Mouse (Mus musculus): ENCODE measurements around the gene Rhox2g. TPM values are rescaled to one million over a fixed set of nuclear protein-coding genes. Genes with fewer than 3 reads are reported as not detected.
"Not testable (repeated sequence)": the region's sequence is repeated elsewhere in the genome, so short reads cannot be mapped to it uniquely, and the experiment has no call there.

Gene Rhox2g
- polyA plus RNA-seq (2012; fragmentation: generic; extraction: Trizol), result not detected
- long read RNA-seq, experiment 1, result 0 reads
- long read RNA-seq, experiment 2, result 0 reads

DNA sequence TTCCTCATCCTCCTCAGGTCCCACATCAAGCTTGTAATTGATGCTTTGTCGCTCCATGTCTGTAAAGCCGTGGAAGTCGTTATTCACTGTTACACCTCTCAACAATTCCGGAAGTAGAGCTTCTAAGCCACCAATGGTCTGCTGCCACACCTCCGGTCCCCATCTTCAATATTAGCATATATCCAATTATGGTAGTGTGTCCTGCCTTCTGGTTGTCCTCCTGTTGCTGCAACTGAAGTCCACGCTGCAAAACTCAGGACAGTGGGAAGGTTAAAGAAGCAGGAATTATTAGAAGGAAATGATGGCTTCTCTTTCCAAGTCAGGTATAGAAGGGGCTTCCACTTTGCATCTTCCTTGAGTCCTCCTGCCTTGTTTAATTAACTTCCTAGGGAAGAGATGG, at the start of gene Rhox2g:
Gene Rhox2g (minus strand): TSS at position 101 of the 400 bp plus-strand sequence.
- not testable (repeated sequence) for H3K27me3 ChIP-seq (ENCODE audit: control insufficient read depth, insufficient read depth, insufficient read length); H3ac ChIP-seq (ENCODE audit: control insufficient read depth, insufficient read length, low read depth); H3K36me3 ChIP-seq (ENCODE audit: control insufficient read depth, insufficient read depth); H3K4me3 ChIP-seq (ENCODE audit: insufficient read depth, poor library complexity, severe bottlenecking); H3K79me3 ChIP-seq (ENCODE audit: low read depth); H3K79me2 ChIP-seq (ENCODE audit: control insufficient read depth, insufficient read depth)

DNA sequence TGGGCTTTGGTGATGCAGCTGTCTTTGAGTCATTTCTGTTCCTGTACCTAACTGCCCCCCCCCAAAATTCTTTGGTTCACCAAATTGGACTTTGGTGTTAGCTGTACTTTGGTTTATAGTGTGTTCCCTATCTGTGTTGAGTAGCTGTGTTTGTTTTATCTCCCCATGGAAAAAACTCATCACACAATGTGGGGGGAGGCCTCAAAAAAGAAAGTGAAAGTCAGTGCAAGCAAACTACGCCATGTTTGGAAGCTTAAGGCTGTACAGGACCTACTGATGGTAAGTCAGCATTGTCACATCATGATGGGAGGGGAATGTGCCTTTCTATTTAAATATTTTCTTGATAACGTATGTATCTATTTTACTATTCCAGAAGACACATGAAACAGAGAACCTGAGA, 49.0 kb upstream of the Rhox2g start:
- H3K27me3 ChIP-seq (ENCODE audit: control insufficient read depth, insufficient read depth, insufficient read length), result no peaks in the 10 kb centered on the region
- no peak overlapping the region for H3ac ChIP-seq (ENCODE audit: control insufficient read depth, insufficient read length, low read depth)
- H3K79me3 ChIP-seq (ENCODE audit: low read depth), result no peaks in the 10 kb centered on the region
- no peak for TF ChIP-seq CTCF (IDR thresholded peaks at IDR 0.05; ENCODE audit: control insufficient read depth, insufficient read depth, insufficient read length)
- TF ChIP-seq CEBPB (IDR thresholded peaks at IDR 0.05; ENCODE audit: low read depth), result no peak
- no peak for TF ChIP-seq MAX (IDR thresholded peaks at IDR 0.05)
- TF ChIP-seq MYOD1 (IDR thresholded peaks at IDR 0.05; ENCODE audit: control insufficient read depth, insufficient read length, low read depth), result no peak
- TF ChIP-seq MYOG (IDR thresholded peaks at IDR 0.05; ENCODE audit: control insufficient read depth, extremely low read depth, insufficient read length), result no peak
- TF ChIP-seq USF1 (IDR thresholded peaks at IDR 0.05; ENCODE audit: low read depth), result no peak
- no peak for TF ChIP-seq FOSL1 (IDR thresholded peaks at IDR 0.05; ENCODE audit: insufficient read depth, low read length, poor library complexity, severe bottlenecking)
- no peak overlapping the region for H3K4me3 ChIP-seq (ENCODE audit: insufficient read depth, poor library complexity, severe bottlenecking)
- H3K36me3 ChIP-seq (ENCODE audit: control insufficient read depth, insufficient read depth), result no peaks in the 10 kb centered on the region
- H3K79me2 ChIP-seq (ENCODE audit: control insufficient read depth, insufficient read depth), result no peaks in the 10 kb centered on the region

DNA sequence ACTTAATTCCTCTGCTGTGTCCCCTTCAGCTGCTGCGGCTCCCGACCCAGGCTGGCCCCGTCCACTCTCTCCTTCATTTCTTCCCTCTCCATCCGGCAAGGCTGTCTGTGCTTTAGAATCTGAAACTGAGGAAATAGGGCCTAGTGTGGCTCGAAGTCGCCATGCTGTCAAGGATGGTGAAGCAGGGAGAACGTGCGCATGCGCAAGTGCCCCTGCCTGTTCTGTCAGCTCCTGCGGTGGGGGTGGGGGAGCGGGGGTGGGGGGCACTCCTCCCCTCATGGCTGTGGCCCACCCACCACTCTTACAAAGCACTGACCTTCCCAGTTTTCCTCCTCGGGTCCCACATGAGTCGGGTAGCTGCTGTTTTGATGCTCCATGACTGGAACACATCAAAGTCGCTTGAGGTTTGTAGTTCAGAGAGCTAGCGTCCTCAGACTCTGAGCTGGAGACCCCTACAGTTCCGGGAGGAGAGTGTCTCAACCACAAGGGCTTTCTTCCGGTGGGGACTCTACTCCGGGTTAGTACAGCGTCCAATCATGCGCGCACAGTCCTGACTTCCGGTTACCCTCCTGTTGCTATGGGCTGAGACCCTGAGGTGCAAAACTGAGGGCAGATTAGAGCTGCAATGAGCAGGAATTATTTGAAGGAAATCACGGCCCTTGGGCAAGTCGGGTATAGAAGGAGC, 39.9 kb upstream of the Rhox2g start:
- no peak for TF ChIP-seq MAX (IDR thresholded peaks at IDR 0.05)
- TF ChIP-seq CTCF (IDR thresholded peaks at IDR 0.05; ENCODE audit: control insufficient read depth, insufficient read depth, insufficient read length), result no peak
- TF ChIP-seq CEBPB (IDR thresholded peaks at IDR 0.05; ENCODE audit: low read depth), result no peak
- no peak for TF ChIP-seq MYOG (IDR thresholded peaks at IDR 0.05; ENCODE audit: control insufficient read depth, extremely low read depth, insufficient read length)
- TF ChIP-seq USF1 (IDR thresholded peaks at IDR 0.05; ENCODE audit: low read depth), result no peak
- no peak for TF ChIP-seq FOSL1 (IDR thresholded peaks at IDR 0.05; ENCODE audit: insufficient read depth, low read length, poor library complexity, severe bottlenecking)
- Histone ChIP-seq H3K79me3 (ENCODE audit: low read depth) (no peaks in the 10 kb centered on the region), H3ac (ENCODE audit: control insufficient read depth, insufficient read length, low read depth) (no peak overlapping the region), H3K36me3 (ENCODE audit: control insufficient read depth, insufficient read depth) (no peaks in the 10 kb centered on the region), H3K79me2 (ENCODE audit: control insufficient read depth, insufficient read depth) (no peaks in the 10 kb centered on the region), H3K4me3 (ENCODE audit: insufficient read depth, poor library complexity, severe bottlenecking) (no peak overlapping the region), H3K27me3 (ENCODE audit: control insufficient read depth, insufficient read depth, insufficient read length) (no peaks in the 10 kb centered on the region)

DNA sequence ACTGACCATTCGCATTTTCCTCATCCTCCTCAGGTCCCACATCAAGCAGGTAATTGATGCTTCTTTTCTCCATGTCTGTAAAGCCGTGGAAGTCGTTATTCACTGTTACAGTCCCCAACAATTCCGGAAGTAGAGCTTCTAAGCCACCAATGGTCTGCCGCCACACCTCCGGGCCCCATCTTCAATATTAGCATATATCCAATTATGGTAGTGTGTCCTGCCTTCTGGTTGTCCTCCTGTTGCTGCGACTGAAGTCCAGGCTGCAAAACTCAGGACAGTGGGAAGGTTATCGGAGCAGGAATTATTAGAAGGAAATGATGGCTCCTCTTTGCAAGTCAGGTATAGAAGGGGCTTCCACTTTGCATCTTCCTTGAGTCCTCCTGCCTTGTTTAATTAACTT, 29.9 kb upstream of the Rhox2g start, which contains the start of gene Rhox2h:
Gene Rhox2h (minus strand): TSS at position 101 of the 400 bp plus-strand sequence.
- H3K36me3 ChIP-seq (ENCODE audit: control insufficient read depth, insufficient read depth); H3K4me3 ChIP-seq (ENCODE audit: insufficient read depth, poor library complexity, severe bottlenecking); H3ac ChIP-seq (ENCODE audit: control insufficient read depth, insufficient read length, low read depth); H3K79me2 ChIP-seq (ENCODE audit: control insufficient read depth, insufficient read depth); H3K79me3 ChIP-seq (ENCODE audit: low read depth); H3K27me3 ChIP-seq (ENCODE audit: control insufficient read depth, insufficient read depth, insufficient read length): not testable (repeated sequence)

DNA sequence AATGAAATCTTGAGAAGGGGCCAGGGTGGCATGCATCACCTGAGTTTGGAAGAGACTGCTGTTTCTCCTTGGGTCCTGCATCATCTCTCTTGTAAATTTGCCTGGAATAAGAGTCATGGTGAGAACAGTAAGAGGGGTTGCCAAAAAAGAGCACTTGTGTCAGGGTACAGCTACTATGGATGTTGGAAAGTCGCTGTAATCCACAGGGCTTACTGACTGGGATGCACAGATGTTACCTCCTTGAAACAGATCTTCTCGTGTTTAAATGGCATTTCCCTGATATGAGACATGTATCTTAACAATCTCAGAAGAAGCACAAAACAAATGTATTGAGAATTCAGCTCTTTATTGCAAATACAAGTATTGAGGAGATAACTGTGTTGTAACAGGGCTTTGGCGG, 25.4 kb upstream of the Rhox2g start, which contains the start of gene Rhox3h:
Gene Rhox3h (minus strand): TSS at position 101 of the 400 bp plus-strand sequence.
- H3K4me3 ChIP-seq (ENCODE audit: insufficient read depth, poor library complexity, severe bottlenecking); H3K79me3 ChIP-seq (ENCODE audit: low read depth); H3K79me2 ChIP-seq (ENCODE audit: control insufficient read depth, insufficient read depth); H3K36me3 ChIP-seq (ENCODE audit: control insufficient read depth, insufficient read depth); H3ac ChIP-seq (ENCODE audit: control insufficient read depth, insufficient read length, low read depth); H3K27me3 ChIP-seq (ENCODE audit: control insufficient read depth, insufficient read depth, insufficient read length): not testable (repeated sequence)

DNA sequence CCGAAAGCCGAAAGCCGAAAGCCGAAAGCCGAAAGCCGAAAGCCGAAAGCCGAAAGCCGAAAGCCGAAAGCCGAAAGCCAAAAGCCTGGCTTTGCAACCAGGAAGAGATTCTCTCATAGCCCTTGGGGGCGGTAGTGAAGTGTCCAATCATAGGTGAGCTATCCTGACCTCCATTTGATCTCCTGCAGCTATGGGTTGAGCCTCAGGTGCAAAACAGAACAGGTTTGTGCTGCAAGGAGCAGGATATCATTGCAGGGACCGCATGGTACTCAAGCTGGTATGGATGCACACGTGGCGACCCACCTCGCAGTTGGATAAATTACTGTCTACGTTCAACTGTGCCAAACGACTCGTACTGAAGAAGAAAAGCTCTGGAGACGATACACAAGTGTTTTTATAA, 8.0 kb upstream of the Rhox2g start, which contains the start of gene Rhox4g:
Gene Rhox4g (minus strand): TSS at position 101 of the 400 bp plus-strand sequence.
- H3K36me3 ChIP-seq (ENCODE audit: control insufficient read depth, insufficient read depth); H3K4me3 ChIP-seq (ENCODE audit: insufficient read depth, poor library complexity, severe bottlenecking); H3K79me2 ChIP-seq (ENCODE audit: control insufficient read depth, insufficient read depth); H3K79me3 ChIP-seq (ENCODE audit: low read depth); H3K27me3 ChIP-seq (ENCODE audit: control insufficient read depth, insufficient read depth, insufficient read length); H3ac ChIP-seq (ENCODE audit: control insufficient read depth, insufficient read length, low read depth): not testable (repeated sequence)

DNA sequence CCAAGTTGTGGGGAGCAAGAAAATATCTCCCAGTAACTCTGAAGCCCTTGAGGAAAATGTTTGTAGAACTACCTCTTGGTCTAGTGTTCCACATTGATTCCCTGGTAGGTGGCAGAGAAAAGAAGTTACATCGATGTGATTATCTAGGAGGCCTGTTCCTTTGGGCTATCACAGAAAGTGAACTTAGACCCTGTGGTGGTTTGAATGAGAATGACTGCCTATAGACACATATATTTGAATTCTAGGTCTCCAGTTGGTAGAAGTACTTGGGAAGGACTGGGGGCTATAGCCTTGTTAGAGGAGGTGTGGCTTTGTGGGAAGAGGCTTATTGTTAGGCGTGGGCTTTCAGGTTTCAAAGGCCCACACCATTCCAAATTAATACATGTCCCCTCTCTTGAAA, 14.8 kb downstream of the Rhox2g start, which contains the start of gene Rhox3g:
Gene Rhox3g (minus strand): TSS at position 101 of the 400 bp plus-strand sequence.
- H3K36me3 ChIP-seq (ENCODE audit: control insufficient read depth, insufficient read depth); H3K79me3 ChIP-seq (ENCODE audit: low read depth); H3K27me3 ChIP-seq (ENCODE audit: control insufficient read depth, insufficient read depth, insufficient read length); H3K79me2 ChIP-seq (ENCODE audit: control insufficient read depth, insufficient read depth); H3K4me3 ChIP-seq (ENCODE audit: insufficient read depth, poor library complexity, severe bottlenecking); H3ac ChIP-seq (ENCODE audit: control insufficient read depth, insufficient read length, low read depth): not testable (repeated sequence)

DNA sequence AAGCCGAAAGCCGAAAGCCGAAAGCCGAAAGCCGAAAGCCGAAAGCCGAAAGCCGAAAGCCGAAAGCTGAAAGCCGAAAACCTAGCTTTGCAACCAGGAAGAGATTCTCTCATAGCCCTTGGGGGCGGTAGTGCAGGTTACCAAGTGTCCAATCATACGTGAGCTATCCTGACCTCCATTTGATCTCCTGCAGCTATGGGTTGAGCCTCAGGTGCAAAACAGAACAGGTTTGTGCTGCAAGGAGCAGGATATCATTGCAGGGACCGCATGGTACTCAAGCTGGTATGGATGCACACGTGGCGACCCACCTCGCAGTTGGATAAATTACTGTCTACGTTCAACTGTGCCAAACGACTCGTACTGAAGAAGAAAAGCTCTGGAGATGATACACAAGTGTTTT, 35.7 kb downstream of the Rhox2g start, which contains the start of gene Rhox4f:
Gene Rhox4f (minus strand): TSS at position 101 of the 400 bp plus-strand sequence.
- H3K79me2 ChIP-seq (ENCODE audit: control insufficient read depth, insufficient read depth); H3ac ChIP-seq (ENCODE audit: control insufficient read depth, insufficient read length, low read depth); H3K4me3 ChIP-seq (ENCODE audit: insufficient read depth, poor library complexity, severe bottlenecking); H3K27me3 ChIP-seq (ENCODE audit: control insufficient read depth, insufficient read depth, insufficient read length); H3K36me3 ChIP-seq (ENCODE audit: control insufficient read depth, insufficient read depth); H3K79me3 ChIP-seq (ENCODE audit: low read depth): not testable (repeated sequence)

Measured in C2C12 (cell line).